Mouse (Mus musculus): ENCODE results near the gene Trap1. TPM values are rescaled to one million over a fixed set of nuclear protein-coding genes. Genes with fewer than 3 reads are reported as not detected.
"Not testable (repeated sequence)": the region's sequence is repeated elsewhere in the genome, so short reads cannot be mapped to it uniquely, and the experiment has no call there.

The Trap1 gene
- polyA plus RNA-seq, 1 experiment from 2014 or later = 61.2 TPM

DNA sequence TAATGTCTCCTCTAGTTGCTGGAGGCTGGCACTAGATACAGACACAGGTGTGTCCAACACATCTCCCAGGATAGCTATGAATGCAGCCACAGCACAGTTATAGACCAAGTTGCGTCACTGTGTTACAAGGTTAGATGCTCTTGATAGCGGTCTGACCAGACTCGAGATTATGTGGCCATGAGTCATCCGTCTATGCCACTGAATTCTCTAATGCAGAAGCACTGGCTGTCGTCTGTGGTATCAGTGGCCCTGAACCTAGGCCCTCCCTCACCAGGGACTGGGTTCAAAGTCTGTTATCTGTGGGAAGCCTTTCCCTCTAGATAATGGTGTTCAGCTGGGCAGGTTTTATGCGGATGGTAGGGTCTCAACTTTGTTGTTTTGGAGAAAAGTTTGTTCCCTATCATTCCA is 45.3 kb downstream of the Trap1 start:
- no peak overlapping the region for H3K27ac ChIP-seq (ENCODE audit: low read depth, low read length)
- no peak overlapping the region for H3K9ac ChIP-seq (ENCODE audit: low read length)
- no peaks in the 10 kb centered on the region for H3K9me3 ChIP-seq (replicated peaks; ENCODE audit: control insufficient read depth, low read length)
- no peaks in the 10 kb centered on the region for H3K27me3 ChIP-seq (replicated peaks; ENCODE audit: control insufficient read depth, insufficient read depth, low read length)
- H3K4me3 ChIP-seq (ENCODE audit: low read depth, low read length) = no peak overlapping the region
- no peaks in the 10 kb centered on the region for H3K4me1 ChIP-seq (ENCODE audit: control insufficient read depth, insufficient read depth, low read length)
- ATAC-seq = no peak
- no peak overlapping the region for H3K4me2 ChIP-seq (ENCODE audit: low read length)
- H3K36me3 ChIP-seq (ENCODE audit: control insufficient read depth, insufficient read depth, low read length) = peaks cover 8% of the 10 kb centered on the region
- no peak for DNase-seq (ENCODE audit: low spot score)
- 86% methylated on average over 6 of the region's 6 CpGs for WGBS

DNA sequence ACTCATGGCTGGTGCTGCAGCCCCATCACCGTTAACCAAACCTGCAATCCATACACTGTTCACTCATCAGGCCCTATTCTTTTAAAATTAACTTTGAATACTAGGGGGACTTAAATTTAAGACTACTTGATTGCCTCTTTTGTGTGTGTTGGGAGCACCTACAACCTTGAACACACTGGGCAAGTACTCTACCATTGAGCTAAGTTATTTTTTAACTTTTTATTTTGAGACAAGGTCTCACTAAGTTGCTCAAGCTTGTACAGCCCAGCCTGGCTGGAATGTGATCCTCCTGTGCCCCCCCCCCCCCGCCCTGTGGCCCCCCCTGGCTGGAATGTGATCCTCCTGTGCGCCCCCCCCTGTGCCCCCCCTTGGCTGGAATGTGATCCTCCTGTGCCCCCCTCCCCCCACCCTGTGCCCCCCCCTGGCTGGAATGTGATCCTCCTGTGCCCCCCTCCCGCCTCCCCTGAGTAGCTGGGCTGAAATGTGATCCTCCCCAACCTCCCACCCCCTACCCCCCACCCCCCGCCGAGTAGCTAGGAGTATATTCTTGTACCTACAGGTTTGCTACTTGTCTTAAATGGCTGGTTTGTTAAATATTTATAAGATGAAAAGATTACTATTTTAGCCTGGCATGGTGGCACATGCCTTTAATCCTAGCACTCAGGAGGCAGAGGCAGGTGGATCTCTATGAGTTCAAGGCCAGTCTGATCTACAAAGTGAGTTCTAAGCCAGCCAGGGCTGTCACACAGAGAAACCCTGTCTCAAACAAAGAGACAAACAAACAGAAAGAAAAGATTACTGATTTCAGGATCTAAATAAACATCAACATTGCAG is 46.0 kb downstream of the Trap1 start:
- no peaks in the 10 kb centered on the region for H3K27me3 ChIP-seq (replicated peaks; ENCODE audit: control insufficient read depth, insufficient read depth, low read length)
- H3K9ac ChIP-seq (ENCODE audit: low read length) = no peak overlapping the region
- no peaks in the 10 kb centered on the region for H3K9me3 ChIP-seq (replicated peaks; ENCODE audit: control insufficient read depth, low read length)
- H3K36me3 ChIP-seq (ENCODE audit: control insufficient read depth, insufficient read depth, low read length) = peaks cover 2% of the 10 kb centered on the region; the same call in 1 of the 2 replicates
- H3K4me2 ChIP-seq (ENCODE audit: low read length) = no peak overlapping the region
- H3K4me3 ChIP-seq (ENCODE audit: low read depth, low read length) = no peak overlapping the region
- H3K27ac ChIP-seq (ENCODE audit: low read depth, low read length) = no peak overlapping the region
- no peaks in the 10 kb centered on the region for H3K4me1 ChIP-seq (ENCODE audit: control insufficient read depth, insufficient read depth, low read length)
- 83% methylated on average over 4 of the region's 6 CpGs for WGBS
- DNase-seq (ENCODE audit: low spot score) (no peak), ATAC-seq (no peak)

DNA sequence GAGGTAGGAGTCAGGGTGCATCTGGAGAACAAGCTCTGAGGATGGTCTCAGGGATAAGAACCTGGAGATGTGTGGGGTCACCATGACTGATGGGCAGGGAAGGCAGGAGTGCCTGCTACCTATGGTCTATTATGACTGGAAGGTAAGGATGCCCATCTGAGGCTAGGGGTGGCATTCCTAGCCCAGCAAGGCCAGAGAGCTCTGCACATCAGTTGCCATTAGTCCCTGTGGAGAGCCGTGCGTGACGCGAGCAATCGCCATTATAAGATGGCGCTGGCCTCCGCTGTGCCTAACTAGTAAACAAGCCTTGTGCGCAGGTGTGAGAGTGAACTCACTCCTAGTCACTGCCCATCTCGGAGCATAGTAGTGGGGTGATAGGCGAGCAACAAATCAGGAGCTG is 47.1 kb downstream of the Trap1 start:
- Histone ChIP-seq H3K4me1 (ENCODE audit: control insufficient read depth, insufficient read depth, low read length) (no peaks in the 10 kb centered on the region), H3K4me2 (ENCODE audit: low read length) (no peak overlapping the region), H3K9ac (ENCODE audit: low read length) (no peak overlapping the region), H3K36me3 (ENCODE audit: control insufficient read depth, insufficient read depth, low read length) (no peaks in the 10 kb centered on the region), H3K4me3 (ENCODE audit: low read depth, low read length) (no peak overlapping the region), H3K27ac (ENCODE audit: low read depth, low read length) (no peak overlapping the region), H3K9me3 (replicated peaks; ENCODE audit: control insufficient read depth, low read length) (no peaks in the 10 kb centered on the region), H3K27me3 (replicated peaks; ENCODE audit: control insufficient read depth, insufficient read depth, low read length) (no peaks in the 10 kb centered on the region)
- no peak for ATAC-seq
- WGBS = 94% methylated on average over 10 of the region's 10 CpGs
- no peak for DNase-seq (ENCODE audit: low spot score)

GRCm38 (mm10) chr16:4029371-4029841 is 48.2 kb downstream of the Trap1 start:
- Histone ChIP-seq H3K36me3 (ENCODE audit: control insufficient read depth, insufficient read depth, low read length) (no peaks in the 10 kb centered on the region), H3K9ac (ENCODE audit: low read length) (no peak overlapping the region), H3K4me2 (ENCODE audit: low read length) (no peak overlapping the region), H3K27ac (ENCODE audit: low read depth, low read length) (no peak overlapping the region), H3K4me1 (ENCODE audit: control insufficient read depth, insufficient read depth, low read length) (no peaks in the 10 kb centered on the region), H3K9me3 (replicated peaks; ENCODE audit: control insufficient read depth, low read length) (no peaks in the 10 kb centered on the region), H3K27me3 (replicated peaks; ENCODE audit: control insufficient read depth, insufficient read depth, low read length) (no peaks in the 10 kb centered on the region), H3K4me3 (ENCODE audit: low read depth, low read length) (no peak overlapping the region)
- ATAC-seq = no peak
- no peak for DNase-seq (ENCODE audit: low spot score)
- WGBS = 82% methylated on average over 5 of the region's 5 CpGs

- ATAC-seq = no peak
- Histone ChIP-seq H3K4me3 (ENCODE audit: low read depth, low read length) (no peak overlapping the region), H3K36me3 (ENCODE audit: control insufficient read depth, insufficient read depth, low read length) (no peaks in the 10 kb centered on the region), H3K9ac (ENCODE audit: low read length) (no peak overlapping the region), H3K27me3 (replicated peaks; ENCODE audit: control insufficient read depth, insufficient read depth, low read length) (no peaks in the 10 kb centered on the region), H3K4me1 (ENCODE audit: control insufficient read depth, insufficient read depth, low read length) (no peaks in the 10 kb centered on the region), H3K27ac (ENCODE audit: low read depth, low read length) (no peak overlapping the region), H3K9me3 (replicated peaks; ENCODE audit: control insufficient read depth, low read length) (no peaks in the 10 kb centered on the region), H3K4me2 (ENCODE audit: low read length) (no peak overlapping the region)
- DNase-seq (ENCODE audit: low spot score) = no peak
- WGBS = 82% methylated on average over 3 of the region's 3 CpGs
Observed at GRCm38 (mm10) chr16:4027211-4027610, 50.4 kb downstream of the Trap1 start.

DNA sequence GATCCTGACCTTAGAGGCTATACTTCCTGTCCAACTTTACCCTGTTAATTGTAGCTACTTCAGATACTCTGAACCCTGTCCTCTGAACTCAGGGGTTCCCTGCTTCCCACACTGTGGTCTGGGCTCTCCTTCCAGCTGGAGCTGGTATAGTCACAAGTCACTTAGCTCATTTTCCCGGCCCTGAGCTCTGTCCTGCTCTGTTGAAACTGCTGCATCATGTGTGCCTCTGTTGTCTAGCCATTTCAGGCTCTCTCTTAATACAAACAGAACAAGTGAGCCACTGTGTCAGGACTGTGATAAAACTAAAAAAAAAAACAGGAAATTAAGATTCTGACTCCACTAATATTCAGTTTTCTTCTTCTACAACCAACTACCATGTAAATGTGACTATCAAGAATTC is 51.0 kb downstream of the Trap1 start:
- DNase-seq (ENCODE audit: low spot score) (no peak), ATAC-seq (no peak)
- H3K27me3 ChIP-seq (replicated peaks; ENCODE audit: control insufficient read depth, insufficient read depth, low read length) = no peaks in the 10 kb centered on the region
- H3K27ac ChIP-seq (ENCODE audit: low read depth, low read length) = no peak overlapping the region
- no peaks in the 10 kb centered on the region for H3K36me3 ChIP-seq (ENCODE audit: control insufficient read depth, insufficient read depth, low read length)
- no peaks in the 10 kb centered on the region for H3K4me1 ChIP-seq (ENCODE audit: control insufficient read depth, insufficient read depth, low read length)
- H3K4me2 ChIP-seq (ENCODE audit: low read length) = no peak overlapping the region
- whole genome bisulfite sequencing = 80% methylated on average over 1 of the region's 1 CpGs
- H3K9ac ChIP-seq (ENCODE audit: low read length) = no peak overlapping the region
- H3K4me3 ChIP-seq (ENCODE audit: low read depth, low read length) = no peak overlapping the region
- no peaks in the 10 kb centered on the region for H3K9me3 ChIP-seq (replicated peaks; ENCODE audit: control insufficient read depth, low read length)

- Histone ChIP-seq H3K27me3 (replicated peaks; ENCODE audit: control insufficient read depth, insufficient read depth, low read length) (no peaks in the 10 kb centered on the region), H3K9me3 (replicated peaks; ENCODE audit: control insufficient read depth, low read length) (no peaks in the 10 kb centered on the region), H3K4me3 (ENCODE audit: low read depth, low read length) (no peak overlapping the region), H3K4me1 (ENCODE audit: control insufficient read depth, insufficient read depth, low read length) (no peaks in the 10 kb centered on the region), H3K36me3 (ENCODE audit: control insufficient read depth, insufficient read depth, low read length) (no peaks in the 10 kb centered on the region), H3K9ac (ENCODE audit: low read length) (no peak overlapping the region), H3K27ac (ENCODE audit: low read depth, low read length) (no peak overlapping the region), H3K4me2 (ENCODE audit: low read length) (no peak overlapping the region)
- DNase-seq (ENCODE audit: low spot score) (no peak), ATAC-seq (no peak)
- 82% methylated on average over 4 of the region's 4 CpGs for WGBS
Observed at GRCm38 (mm10) chr16:4022719-4023118, 54.9 kb downstream of the Trap1 start.

DNA sequence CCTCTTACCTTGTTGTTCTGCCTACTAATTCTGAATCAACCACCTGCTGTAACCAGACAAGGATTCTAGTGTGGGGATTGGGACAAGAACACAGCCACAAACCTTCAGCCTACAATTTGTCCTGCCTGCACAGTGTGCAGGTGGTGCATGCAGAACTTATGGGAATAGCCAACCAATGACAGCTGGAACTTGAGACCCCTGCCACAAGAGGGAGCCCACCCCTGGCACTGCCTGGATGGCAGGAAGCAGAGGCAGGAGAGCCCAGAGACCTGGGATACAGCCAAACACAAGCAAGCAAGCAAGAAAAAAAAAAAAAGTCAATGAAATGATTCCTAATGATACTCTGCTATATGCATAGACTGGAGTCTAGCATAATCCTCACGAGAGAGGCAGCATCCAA is 56.4 kb downstream of the Trap1 start:
- Histone ChIP-seq H3K9ac (ENCODE audit: low read length) (no peak overlapping the region), H3K36me3 (ENCODE audit: control insufficient read depth, insufficient read depth, low read length) (no peaks in the 10 kb centered on the region), H3K27ac (ENCODE audit: low read depth, low read length) (no peak overlapping the region), H3K4me2 (ENCODE audit: low read length) (no peak overlapping the region), H3K27me3 (replicated peaks; ENCODE audit: control insufficient read depth, insufficient read depth, low read length) (no peaks in the 10 kb centered on the region), H3K9me3 (replicated peaks; ENCODE audit: control insufficient read depth, low read length) (no peaks in the 10 kb centered on the region), H3K4me1 (ENCODE audit: control insufficient read depth, insufficient read depth, low read length) (no peaks in the 10 kb centered on the region), H3K4me3 (ENCODE audit: low read depth, low read length) (no peak overlapping the region)
- WGBS = 86% methylated on average over 1 of the region's 1 CpGs
- ATAC-seq (no peak), DNase-seq (ENCODE audit: low spot score) (no peak)

DNA sequence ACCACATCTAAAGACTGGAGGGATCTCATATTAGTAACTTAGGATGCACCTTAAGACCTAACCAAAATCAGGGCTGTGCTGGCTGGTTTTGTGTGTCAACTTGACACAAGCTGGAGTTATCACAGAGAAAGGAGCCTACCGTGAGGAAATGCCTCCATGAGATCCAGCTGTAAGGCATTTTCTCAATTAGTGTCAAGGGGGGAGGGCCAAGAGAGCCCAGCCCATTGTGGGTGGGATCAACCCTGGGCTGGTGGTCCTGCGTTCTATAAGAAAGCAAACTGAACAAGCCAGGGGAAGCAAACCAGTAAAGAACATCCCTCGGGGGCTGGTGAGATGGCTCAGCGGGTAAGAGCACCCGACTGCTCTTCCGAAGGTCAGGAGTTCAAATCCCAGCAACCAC is 60.2 kb downstream of the Trap1 start:
- not testable (repeated sequence) for H3K27me3 ChIP-seq (replicated peaks; ENCODE audit: control insufficient read depth, insufficient read depth, low read length); ATAC-seq

More for the DNA sequence above, 60.2 kb downstream of the Trap1 start:
- H3K27ac ChIP-seq (ENCODE audit: low read depth, low read length); H3K9ac ChIP-seq (ENCODE audit: low read length); DNase-seq (ENCODE audit: low spot score); H3K4me1 ChIP-seq (ENCODE audit: control insufficient read depth, insufficient read depth, low read length); H3K36me3 ChIP-seq (ENCODE audit: control insufficient read depth, insufficient read depth, low read length); H3K4me3 ChIP-seq (ENCODE audit: low read depth, low read length); H3K4me2 ChIP-seq (ENCODE audit: low read length); H3K9me3 ChIP-seq (replicated peaks; ENCODE audit: control insufficient read depth, low read length): not testable (repeated sequence)
- WGBS = 77% methylated on average over 6 of the region's 6 CpGs
